Mouse (Mus musculus) midbrain, embryonic 13.5 days (tissue): ENCODE measurements around the gene Igf2. TPM values are rescaled to one million over a fixed set of nuclear protein-coding genes. Genes with fewer than 3 reads are reported as not detected.

Experiments
- ATAC-seq: fragments of 200-750 bp; cut with Nextera tagmentation; 2 replicates; pipeline ENCODE4 v1.8.0; 2017; ENCODE audit warnings: mild to moderate bottlenecking, moderate TSS enrichment, moderate library complexity
- H3K27ac ChIP-seq: fragments of 300-500 bp; sonication (generic); 2 replicates; pipeline ENCODE4 v1.5.1; 2015; ENCODE audit warnings: inconsistent platforms, mild to moderate bottlenecking, moderate library complexity
- H3K27me3 ChIP-seq: fragments of 300-500 bp; sonication (generic); 2 replicates; pipeline ENCODE4 v1.6.1; 2015; ENCODE audit warnings: mild to moderate bottlenecking, inconsistent platforms
- H3K36me3 ChIP-seq: fragments of 300-500 bp; sonication (generic); 2 replicates; pipeline ENCODE4 v1.6.1; 2015; ENCODE audit warnings: mild to moderate bottlenecking, inconsistent platforms
- H3K4me1 ChIP-seq: fragments of 300-500 bp; sonication (generic); replicated peaks from 2 replicates; pipeline ENCODE4 v1.6.1; 2015; ENCODE audit warnings: inconsistent platforms
- H3K4me2 ChIP-seq: fragments of 300-500 bp; sonication (generic); replicated peaks from 2 replicates; pipeline ENCODE4 v1.6.1; 2015; ENCODE audit warnings: moderate library complexity, mild to moderate bottlenecking, inconsistent platforms
- H3K4me3 ChIP-seq: fragments of 300-500 bp; sonication (generic); replicated peaks from 2 replicates; pipeline ENCODE4 v1.5.1; 2015; ENCODE audit warnings: mild to moderate bottlenecking, inconsistent platforms
- H3K9ac ChIP-seq: fragments of 300-500 bp; sonication (generic); replicated peaks from 2 replicates; pipeline ENCODE4 v1.6.1; 2015; ENCODE audit warnings: mild to moderate bottlenecking, inconsistent platforms
- H3K9me3 ChIP-seq: fragments of 300-500 bp; sonication (generic); 2 replicates; pipeline ENCODE4 v1.6.1; 2016; ENCODE audit warnings: mild to moderate bottlenecking, inconsistent platforms
- WGBS: fragments of 180-500 bp; shearing (Covaris S2); methylation state at CpG from one replicate; pipeline ENCODE4 v1.1.7; 2015; 5-methylcytosine and 5-hydroxymethylcytosine counted together
- polyA plus RNA-seq: library from polyadenylated mRNA; unstranded; fragments of >200 nt; fragmentation: Nextera tagmentation; extraction: Ambion mirVana; gene quantifications from 2 replicates; pipeline ENCODE4 v1.2.1, GENCODE M21; 2015

Gene Igf2
- polyA plus RNA-seq, result 96.3 and 112 TPM in 2 replicates

DNA sequence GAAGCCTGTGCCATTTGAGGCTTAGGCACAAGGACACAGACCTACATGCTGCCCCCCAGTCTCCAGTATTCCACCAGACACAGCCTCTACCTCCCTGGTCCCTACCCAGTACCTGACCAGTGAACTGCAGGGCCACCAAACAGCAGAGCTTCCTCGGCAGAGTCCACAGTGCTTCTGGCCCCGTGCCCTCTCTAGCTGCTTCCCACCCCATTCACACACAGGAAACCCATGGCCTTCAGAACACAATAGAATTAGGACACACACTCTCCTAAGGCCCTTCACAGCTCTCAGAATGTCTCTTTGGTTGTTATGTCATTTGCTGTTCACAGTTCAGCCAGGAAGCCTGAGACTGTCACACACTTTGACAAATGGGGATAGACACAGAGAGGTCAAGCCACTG lies at the start of gene Igf2:
Gene Igf2 (minus strand): TSS at position 158 of the 400 bp plus-strand sequence.
- H3K27me3 ChIP-seq, result peaks cover 56% of the 10 kb centered on the region
- 72% methylated on average over 2 of the region's 2 CpGs for WGBS

DNA sequence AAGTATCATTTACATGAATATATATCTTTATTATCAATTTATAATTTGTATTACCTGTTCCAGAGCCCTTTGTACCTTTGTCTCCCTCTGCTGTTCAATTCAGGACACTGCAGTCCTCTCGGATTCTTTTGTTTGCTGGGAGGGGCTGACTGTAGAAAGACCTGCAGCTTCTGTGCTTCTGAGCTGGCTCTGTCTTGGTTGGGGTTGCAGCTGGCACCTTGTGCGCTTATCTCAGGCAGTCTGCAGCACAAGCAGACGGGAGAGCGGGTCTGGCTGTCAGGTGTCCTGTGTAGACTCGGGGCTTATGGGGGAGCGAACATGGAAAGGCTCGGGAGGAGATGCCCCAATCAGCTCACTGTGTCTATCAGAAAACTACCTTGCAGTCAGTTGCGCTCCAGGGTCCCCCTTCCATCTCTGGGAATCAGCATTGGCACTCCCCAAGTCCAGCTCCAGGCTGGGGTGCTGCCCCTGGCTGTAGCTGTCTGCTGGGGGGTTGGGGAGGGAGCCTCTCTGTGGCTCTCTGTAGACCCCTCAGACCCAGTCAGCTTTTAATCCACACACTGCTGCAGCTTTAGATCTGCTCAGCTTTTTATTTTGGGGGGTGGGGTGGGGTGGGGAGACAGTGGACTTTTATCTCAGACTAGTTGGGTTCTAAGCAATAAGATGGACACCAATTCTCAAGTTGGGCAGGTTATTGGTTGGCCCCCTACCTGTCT lies 48.3 kb upstream of the Igf2 start:
- Histone ChIP-seq H3K9me3 (no peaks in the 10 kb centered on the region), H3K9ac (peak overlapping the region; percentile 73), H3K4me2 (peak overlapping the region; percentile 55), H3K27me3 (no peaks in the 10 kb centered on the region), H3K27ac (peak overlapping the region; percentile 71; the same call in 1 of the 2 replicates), H3K4me1 (0 out of 2 replicates have a peak, but pooled peaks cover 4% of the 10 kb centered on the region), H3K4me3 (peak overlapping the region; percentile 31), H3K36me3 (no peaks in the 10 kb centered on the region)
- ATAC-seq, result peak; percentile 60
- 9% methylated on average over 8 of the region's 8 CpGs for WGBS

More for the DNA sequence above, at the start of gene Igf2:
- H3K4me2 ChIP-seq, result no peak within 1 kb of the TSS
- peaks cover 5% of the 10 kb centered on the region; the same call in 1 of the 2 replicates for H3K4me1 ChIP-seq
- no peak for ATAC-seq
- H3K27ac ChIP-seq, result no peak within 1 kb of the TSS
- H3K9ac ChIP-seq, result no peak within 1 kb of the TSS
- H3K36me3 ChIP-seq, result no peaks in the 10 kb centered on the region
- no peak within 1 kb of the TSS for H3K4me3 ChIP-seq
- peaks cover 15% of the 10 kb centered on the region for H3K9me3 ChIP-seq

DNA sequence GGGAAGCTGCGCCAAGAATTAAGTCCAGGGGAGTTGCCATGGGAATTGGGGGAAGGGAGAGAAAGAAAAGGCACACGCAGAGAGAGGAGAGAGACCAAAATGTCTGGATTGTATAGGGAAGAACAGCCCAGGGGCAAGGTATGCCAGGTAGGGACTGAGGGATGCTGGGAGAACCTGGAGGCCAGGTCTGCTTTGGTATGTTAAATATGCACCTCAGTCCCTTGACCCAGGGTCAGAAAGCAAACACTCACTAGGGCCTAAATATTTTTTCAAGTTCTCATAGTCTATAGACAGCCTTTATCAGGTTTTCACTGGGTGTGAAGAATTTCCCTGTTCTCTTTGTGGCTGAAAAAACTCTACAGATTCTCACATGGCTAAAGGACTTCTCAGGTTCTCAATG lies 40.3 kb upstream of the Igf2 start:
- 83% methylated on average over 2 of the region's 2 CpGs for WGBS
- no peak overlapping the region for H3K27ac ChIP-seq
- H3K9ac ChIP-seq, result no peak overlapping the region
- no peaks in the 10 kb centered on the region for H3K36me3 ChIP-seq
- H3K4me2 ChIP-seq, result no peak overlapping the region
- no peak overlapping the region for H3K4me3 ChIP-seq
- no peaks in the 10 kb centered on the region for H3K4me1 ChIP-seq
- ATAC-seq, result no peak
- H3K9me3 ChIP-seq, result no peaks in the 10 kb centered on the region
- no peaks in the 10 kb centered on the region for H3K27me3 ChIP-seq

DNA sequence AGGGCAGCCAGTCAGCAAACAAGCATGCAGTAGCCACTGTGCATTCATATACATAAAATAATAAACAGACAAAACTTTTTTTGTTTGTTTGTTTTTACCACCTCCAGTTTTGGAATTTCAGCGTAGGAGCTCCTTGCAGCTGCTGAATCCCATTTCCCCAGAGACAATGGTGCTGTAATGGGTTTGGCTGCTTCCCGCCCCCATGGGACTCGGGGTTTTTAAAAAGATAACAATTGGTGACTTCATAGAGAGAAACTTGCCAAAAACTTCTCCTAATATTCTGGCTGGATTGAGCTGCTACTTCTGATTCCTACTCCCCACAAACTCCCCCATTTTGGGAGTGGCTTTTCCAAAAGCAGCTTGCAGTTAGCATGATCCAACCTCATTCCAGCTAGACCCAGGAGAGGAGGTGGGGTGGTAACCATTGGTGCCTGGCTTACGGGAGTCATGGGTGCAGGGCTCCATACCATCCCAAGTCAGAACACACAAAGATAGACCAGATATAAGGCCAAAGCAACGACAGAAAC lies 32.8 kb upstream of the Igf2 start:
- no peak overlapping the region for H3K9ac ChIP-seq
- H3K27ac ChIP-seq, result no peak overlapping the region
- H3K4me3 ChIP-seq, result no peak overlapping the region
- no peak overlapping the region for H3K4me2 ChIP-seq
- H3K4me1 ChIP-seq, result no peaks in the 10 kb centered on the region
- no peaks in the 10 kb centered on the region for H3K9me3 ChIP-seq
- 71% methylated on average over 5 of the region's 5 CpGs for WGBS
- no peak for ATAC-seq
- H3K27me3 ChIP-seq, result no peaks in the 10 kb centered on the region
- no peaks in the 10 kb centered on the region for H3K36me3 ChIP-seq

DNA sequence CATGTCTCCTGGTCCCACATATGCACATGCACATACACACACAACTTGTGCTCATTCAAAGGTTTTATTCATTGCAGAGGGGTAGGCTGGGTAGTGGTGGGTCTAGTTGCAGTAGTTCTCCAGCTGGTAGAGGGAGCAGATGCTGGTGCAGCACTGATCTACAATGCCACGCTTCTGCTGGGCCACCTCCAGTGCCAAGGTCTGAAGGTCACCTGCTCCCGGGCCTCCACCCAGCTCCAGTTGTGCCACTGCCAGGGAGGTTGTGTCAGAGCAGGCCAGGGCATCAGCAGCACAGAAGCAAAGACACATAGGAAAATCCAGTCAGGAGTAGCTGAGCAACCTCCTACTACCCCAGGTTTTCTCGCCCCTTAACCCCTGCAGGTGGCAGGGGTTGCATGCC lies 12.0 kb upstream of the Igf2 start:
- ATAC-seq, result no peak
- Histone ChIP-seq H3K4me2 (no peak overlapping the region), H3K4me3 (no peak overlapping the region), H3K9me3 (no peaks in the 10 kb centered on the region), H3K9ac (no peak overlapping the region), H3K27me3 (no peaks in the 10 kb centered on the region), H3K27ac (no peak overlapping the region), H3K36me3 (no peaks in the 10 kb centered on the region), H3K4me1 (no peaks in the 10 kb centered on the region)
- 90% methylated on average over 3 of the region's 3 CpGs for WGBS

DNA sequence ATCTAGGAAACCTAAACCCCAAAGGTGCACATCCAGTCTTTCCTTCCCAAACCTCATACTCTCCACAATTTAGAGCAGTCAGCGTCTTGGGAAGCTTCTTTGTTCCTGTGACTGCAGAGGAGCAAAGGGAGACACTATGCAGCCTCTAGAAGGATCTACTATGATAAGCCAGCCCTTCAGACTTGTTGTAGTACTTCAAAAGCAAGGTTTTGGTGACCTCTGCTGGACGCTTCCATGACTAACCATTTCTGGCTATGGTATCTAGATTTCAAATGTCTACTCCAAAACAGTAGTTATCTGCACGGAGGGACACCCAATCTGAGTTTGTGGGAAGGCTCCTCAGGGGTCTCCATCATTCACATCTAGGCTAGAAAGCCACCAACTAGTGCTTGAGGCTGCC lies 9.0 kb upstream of the Igf2 start:
- no peak for ATAC-seq
- H3K27me3 ChIP-seq, result no peaks in the 10 kb centered on the region
- WGBS, result 11% methylated on average over 3 of the region's 3 CpGs
- no peak overlapping the region for H3K4me2 ChIP-seq
- no peak overlapping the region for H3K4me3 ChIP-seq
- no peak overlapping the region for H3K27ac ChIP-seq
- H3K36me3 ChIP-seq, result no peaks in the 10 kb centered on the region
- no peak overlapping the region for H3K9ac ChIP-seq
- no peaks in the 10 kb centered on the region for H3K4me1 ChIP-seq
- no peaks in the 10 kb centered on the region; the same call in 1 of the 2 replicates for H3K9me3 ChIP-seq

DNA sequence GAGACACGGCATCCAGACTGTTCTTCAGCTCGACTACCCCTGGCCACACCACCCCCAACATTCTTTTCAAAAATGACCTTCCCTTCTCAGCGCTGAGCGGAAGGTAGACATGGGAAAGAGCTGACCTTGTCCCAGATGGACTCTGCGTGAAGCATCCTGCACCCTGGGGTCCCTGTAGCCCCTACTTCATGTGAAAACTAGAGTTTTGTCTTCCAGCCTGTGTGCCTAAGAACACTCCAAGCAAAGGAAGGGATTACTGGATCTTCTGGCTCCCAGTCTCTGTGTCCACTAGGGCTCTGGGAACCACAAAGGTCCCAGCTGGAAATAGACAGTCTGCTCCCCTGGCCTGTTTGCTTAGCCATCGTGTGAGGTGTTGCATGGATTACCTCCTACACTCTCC lies 8.5 kb upstream of the Igf2 start:
- ATAC-seq, result no peak
- 74% methylated on average over 6 of the region's 6 CpGs for WGBS
- H3K4me2 ChIP-seq, result no peak overlapping the region

DNA sequence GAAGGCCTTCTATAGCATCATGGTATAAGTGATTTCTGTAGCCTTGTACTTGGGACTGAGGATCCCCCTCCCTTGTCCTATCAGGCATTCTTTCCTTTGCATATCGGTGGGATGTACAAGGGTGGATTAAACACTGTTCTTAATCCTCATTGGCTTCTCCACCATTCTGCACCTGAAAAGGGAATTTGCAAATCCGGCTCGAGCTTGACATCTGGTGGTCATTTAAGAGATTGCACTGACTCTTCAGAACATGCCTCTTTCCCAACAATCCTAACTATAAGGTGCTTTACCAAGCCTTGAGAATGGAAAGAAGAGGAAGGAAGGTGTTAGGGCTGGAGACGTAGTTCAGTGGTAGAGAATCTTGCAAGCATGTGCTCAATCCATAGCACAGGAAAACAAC lies 5.5 kb upstream of the Igf2 start:
- no peak overlapping the region for H3K27ac ChIP-seq
- no peak overlapping the region for H3K4me3 ChIP-seq
- ATAC-seq, result peak; percentile 27; the same call in 1 of the 2 replicates
- peaks cover under 1% of the 10 kb centered on the region; the same call in 1 of the 2 replicates for H3K27me3 ChIP-seq
- H3K4me1 ChIP-seq, result no peaks in the 10 kb centered on the region
- peaks cover 15% of the 10 kb centered on the region for H3K9me3 ChIP-seq
- H3K36me3 ChIP-seq, result no peaks in the 10 kb centered on the region
- H3K4me2 ChIP-seq, result no peak overlapping the region
- H3K9ac ChIP-seq, result no peak overlapping the region
- 8% methylated on average over 4 of the region's 4 CpGs for whole genome bisulfite sequencing

More for the DNA sequence above, 8.5 kb upstream of the Igf2 start:
- no peak overlapping the region for H3K9ac ChIP-seq
- no peaks in the 10 kb centered on the region for H3K4me1 ChIP-seq
- no peak overlapping the region for H3K4me3 ChIP-seq
- H3K36me3 ChIP-seq, result no peaks in the 10 kb centered on the region
- H3K27ac ChIP-seq, result no peak overlapping the region
- H3K9me3 ChIP-seq, result peaks cover 3% of the 10 kb centered on the region
- H3K27me3 ChIP-seq, result no peaks in the 10 kb centered on the region

DNA sequence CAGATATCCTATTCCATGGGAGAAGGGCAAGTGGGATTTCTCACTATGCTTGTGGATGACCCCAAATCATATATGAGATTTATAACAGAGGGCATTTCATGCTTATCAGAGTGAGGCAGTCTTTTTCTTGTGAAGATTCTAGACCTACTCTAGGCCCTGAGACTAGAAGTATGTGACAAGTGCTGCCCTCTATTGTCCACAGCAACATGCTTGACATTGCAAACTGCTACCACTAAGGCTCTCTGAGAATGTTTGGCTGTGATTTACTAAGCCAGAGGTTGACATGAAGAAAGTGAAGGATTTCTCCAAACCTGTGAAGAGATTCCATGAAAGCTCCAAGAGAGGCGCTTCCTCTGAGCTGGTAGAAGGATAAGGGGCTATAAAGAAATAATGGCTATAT lies 4.5 kb upstream of the Igf2 start:
- no peak overlapping the region for H3K9ac ChIP-seq
- WGBS, result 89% methylated on average over 1 of the region's 1 CpGs
- no peak overlapping the region for H3K4me3 ChIP-seq

DNA sequence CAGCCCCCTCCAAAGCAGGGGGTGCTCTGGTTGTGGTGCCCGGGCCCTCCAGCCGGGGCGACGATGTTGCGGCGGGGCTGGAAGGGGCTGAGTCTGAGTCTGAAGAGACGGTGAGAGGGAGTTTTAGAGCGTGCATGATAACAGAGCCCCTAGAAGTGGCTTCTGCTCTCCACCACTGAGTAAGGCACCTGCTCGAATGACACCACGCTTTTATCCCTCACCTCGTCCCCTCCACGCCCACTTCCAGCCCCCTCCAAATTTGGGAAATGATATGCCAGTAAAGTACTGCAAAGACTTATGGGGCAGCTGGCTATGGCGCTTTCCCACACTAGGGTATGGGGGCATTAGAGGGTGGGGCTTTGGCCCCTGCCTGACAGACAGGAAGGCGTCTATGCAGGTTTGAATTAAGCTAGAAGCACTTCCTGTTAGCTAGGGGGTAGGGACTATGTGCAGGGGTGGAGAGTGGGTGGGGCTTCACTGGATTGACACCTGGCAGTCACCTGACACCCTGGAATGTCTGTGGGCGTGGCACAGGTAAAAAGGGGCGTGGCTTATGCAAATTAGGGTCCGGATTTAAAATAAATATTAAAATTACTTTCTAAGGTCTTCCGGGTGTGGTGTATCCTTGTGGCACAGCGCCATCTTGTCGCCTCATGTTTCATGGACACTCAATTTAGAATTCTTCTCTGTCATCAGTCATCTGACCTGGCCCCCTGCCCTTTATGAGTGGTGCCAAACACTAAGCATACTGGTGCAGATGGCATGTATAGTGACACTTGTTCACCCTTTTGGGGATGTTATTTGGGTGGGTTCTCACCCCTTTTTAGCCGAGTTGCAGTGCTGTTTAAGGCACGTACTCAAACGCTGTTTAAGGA lies 3.4 kb upstream of the Igf2 start, which contains the start of gene Gm49394:
Gene Gm49394 (minus strand): TSS at position 192 of the 875 bp plus-strand sequence.
- Histone ChIP-seq H3K27ac (no peak within 1 kb of the TSS), H3K9ac (no peak within 1 kb of the TSS), H3K4me1 (no peaks in the 10 kb centered on the region), H3K27me3 (peaks cover 22% of the 10 kb centered on the region), H3K4me3 (no peak within 1 kb of the TSS), H3K9me3 (peaks cover 15% of the 10 kb centered on the region), H3K36me3 (no peaks in the 10 kb centered on the region), H3K4me2 (no peak within 1 kb of the TSS)
- WGBS, result 83% methylated on average over 23 of the region's 23 CpGs
- no peak for ATAC-seq

More for the DNA sequence above, 4.5 kb upstream of the Igf2 start:
- H3K27me3 ChIP-seq, result peaks cover 12% of the 10 kb centered on the region
- no peak overlapping the region for H3K27ac ChIP-seq
- ATAC-seq, result no peak
- peaks cover 15% of the 10 kb centered on the region for H3K9me3 ChIP-seq
- no peaks in the 10 kb centered on the region for H3K36me3 ChIP-seq
- H3K4me1 ChIP-seq, result no peaks in the 10 kb centered on the region
- no peak overlapping the region for H3K4me2 ChIP-seq

DNA sequence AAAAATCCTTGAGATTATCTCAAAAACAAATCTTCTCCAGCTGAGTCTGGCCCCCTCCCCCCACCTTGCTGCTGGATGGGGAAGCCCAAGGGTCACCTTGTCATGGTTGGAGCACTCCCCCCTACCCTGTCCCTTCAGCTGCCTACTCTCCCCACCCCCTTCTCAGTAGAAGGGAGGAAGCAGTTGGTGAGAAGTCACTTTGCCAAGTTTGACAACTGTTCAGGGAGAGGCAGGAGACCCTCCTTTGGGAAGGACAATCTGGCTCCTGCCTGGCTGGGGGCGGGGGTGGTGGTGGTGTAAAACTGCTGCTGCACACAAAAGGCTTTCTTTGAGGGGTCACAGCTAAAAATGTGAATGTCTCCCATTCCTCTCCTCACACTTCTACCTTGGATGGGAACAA lies 1.7 kb upstream of the Igf2 start:
- Histone ChIP-seq H3K4me3 (no peak overlapping the region), H3K36me3 (no peaks in the 10 kb centered on the region), H3K4me1 (peaks cover 5% of the 10 kb centered on the region; the same call in 1 of the 2 replicates), H3K4me2 (no peak overlapping the region), H3K9me3 (peaks cover 15% of the 10 kb centered on the region), H3K27ac (no peak overlapping the region), H3K9ac (no peak overlapping the region), H3K27me3 (peaks cover 39% of the 10 kb centered on the region)
- no peak for ATAC-seq
- 94% methylated on average over 1 of the region's 1 CpGs for WGBS

DNA sequence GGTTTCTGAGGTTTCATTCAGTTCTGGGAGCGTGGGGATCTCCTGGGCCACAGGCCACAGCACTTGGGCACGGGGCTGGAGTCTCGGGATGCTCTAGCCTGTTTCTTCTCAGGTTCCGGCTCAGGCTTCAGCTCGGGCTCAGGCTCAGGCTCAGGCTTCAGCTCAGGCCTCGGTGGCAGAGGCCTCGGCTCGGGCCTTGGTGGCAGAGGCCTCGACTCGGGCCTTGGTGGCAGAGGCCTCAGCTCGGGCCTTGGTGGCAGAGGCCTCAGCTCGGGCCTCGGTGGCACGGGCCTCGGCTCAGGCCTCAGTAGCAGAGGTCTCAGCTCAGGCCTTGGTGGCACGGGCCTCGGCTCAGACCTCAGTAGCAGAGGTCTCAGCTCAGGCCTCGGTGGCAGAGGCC lies 905 bp upstream of the Igf2 start:
- no peak for ATAC-seq
- 96% methylated on average over 18 of the region's 18 CpGs for WGBS
- H3K27me3 ChIP-seq, result peaks cover 47% of the 10 kb centered on the region

More for the DNA sequence above, 905 bp upstream of the Igf2 start:
- Histone ChIP-seq H3K27ac (no peak overlapping the region), H3K4me1 (peaks cover 5% of the 10 kb centered on the region; the same call in 1 of the 2 replicates), H3K4me3 (no peak overlapping the region), H3K9ac (no peak overlapping the region), H3K9me3 (peaks cover 15% of the 10 kb centered on the region), H3K4me2 (no peak overlapping the region), H3K36me3 (no peaks in the 10 kb centered on the region)
